Mouse (Mus musculus) limb, embryonic 11.5 days (tissue): Measurements from ENCODE around the gene Tek. TPM values are rescaled to one million over a fixed set of nuclear protein-coding genes. Genes with fewer than 3 reads are reported as not detected.

ENCODE experiments used
- ATAC-seq: fragments of 200-750 bp; cut with Nextera tagmentation; 2 replicates; pipeline ENCODE4 v1.8.0; 2017; ENCODE audit warnings: low read depth; ENCODE audit not compliant: insufficient number of reproducible peaks, low FRiP score, low TSS enrichment
- DNase-seq: peaks from one replicate; pipeline ENCODE4 v3.0.0-alpha.2; 2015; ENCODE audit warnings: low spot score
- H3K27ac ChIP-seq: fragments of 300-500 bp; sonication (generic); replicated peaks from 2 replicates; pipeline ENCODE4 v1.5.1; 2014; ENCODE audit warnings: low read depth, mild to moderate bottlenecking, low read length
- H3K27me3 ChIP-seq: fragments of 300-500 bp; sonication (generic); 2 replicates; pipeline ENCODE4 v1.6.1; 2014; ENCODE audit warnings: mild to moderate bottlenecking, low read length, mixed read lengths; ENCODE audit not compliant: control insufficient read depth, insufficient read depth
- H3K36me3 ChIP-seq: fragments of 300-500 bp; sonication (generic); 2 replicates; pipeline ENCODE4 v1.6.1; 2014; ENCODE audit warnings: mild to moderate bottlenecking, low read length, moderate library complexity, mixed read lengths; ENCODE audit not compliant: control insufficient read depth, insufficient read depth
- H3K4me1 ChIP-seq: fragments of 300-500 bp; sonication (generic); 2 replicates; pipeline ENCODE4 v1.6.1; 2014; ENCODE audit warnings: low read length, mixed read lengths; ENCODE audit not compliant: control insufficient read depth, insufficient read depth
- H3K4me2 ChIP-seq: fragments of 300-500 bp; sonication (generic); 2 replicates; pipeline ENCODE4 v1.6.1; 2014; ENCODE audit warnings: low read depth, mild to moderate bottlenecking, moderate library complexity; ENCODE audit not compliant: severe bottlenecking
- H3K4me3 ChIP-seq: fragments of 300-500 bp; sonication (generic); 2 replicates; pipeline ENCODE4 v1.5.1; 2014; ENCODE audit warnings: low read depth, low read length
- H3K9ac ChIP-seq: fragments of 300-500 bp; sonication (generic); 2 replicates; pipeline ENCODE4 v1.6.1; 2014; ENCODE audit warnings: mild to moderate bottlenecking, low read length
- H3K9me3 ChIP-seq: fragments of 300-500 bp; sonication (generic); 2 replicates; pipeline ENCODE4 v1.6.1; 2016; ENCODE audit warnings: low read length; ENCODE audit not compliant: control insufficient read depth
- WGBS: fragments of 180-500 bp; shearing (Covaris S2); extraction: QIAGEN DNeasy Blood & Tissue Kit; methylation state at CpG from one replicate; pipeline ENCODE4 v1.1.7; 2014; 5-methylcytosine and 5-hydroxymethylcytosine counted together
- polyA plus RNA-seq: library from polyadenylated mRNA; unstranded; fragments of >200 nt; fragmentation: Nextera tagmentation; extraction: Ambion mirVana; gene quantifications from 2 replicates; pipeline ENCODE4 v1.2.1, GENCODE M21; 2014

The Tek gene
- polyA plus RNA-seq, 1 experiment from 2014 or later, result 9.6 TPM

- ATAC-seq (no peak), DNase-seq (no peak)
- Histone ChIP-seq H3K36me3 (no peaks in the 10 kb centered on the region), H3K4me2 (no peak overlapping the region), H3K9me3 (no peaks in the 10 kb centered on the region; the same call in 1 of the 2 replicates), H3K4me3 (no peak overlapping the region), H3K27me3 (no peaks in the 10 kb centered on the region), H3K4me1 (no peaks in the 10 kb centered on the region), H3K27ac (no peak overlapping the region), H3K9ac (no peak overlapping the region)
- WGBS, result 27% methylated on average over 5 of the region's 5 CpGs
Measured at GRCm38 (mm10) chr4:94827429-94827828, 88.3 kb downstream of the Tek start.

GRCm38 (mm10) chr4:94829924-94830386, 90.9 kb downstream of the Tek start:
- no peak overlapping the region for H3K27ac ChIP-seq
- H3K9me3 ChIP-seq, result no peaks in the 10 kb centered on the region
- ATAC-seq (no peak), DNase-seq (no peak)
- no peak overlapping the region for H3K4me2 ChIP-seq
- no peaks in the 10 kb centered on the region for H3K4me1 ChIP-seq
- H3K36me3 ChIP-seq, result no peaks in the 10 kb centered on the region
- 60% methylated on average over 6 of the region's 6 CpGs for WGBS
- no peaks in the 10 kb centered on the region for H3K27me3 ChIP-seq
- no peak overlapping the region for H3K9ac ChIP-seq
- no peak overlapping the region for H3K4me3 ChIP-seq

GRCm38 (mm10) chr4:94837061-94837460, 98.0 kb downstream of the Tek start:
- Histone ChIP-seq H3K27ac (no peak overlapping the region), H3K27me3 (no peaks in the 10 kb centered on the region), H3K4me2 (no peak overlapping the region), H3K9ac (no peak overlapping the region), H3K4me3 (no peak overlapping the region), H3K9me3 (no peaks in the 10 kb centered on the region), H3K36me3 (no peaks in the 10 kb centered on the region), H3K4me1 (no peaks in the 10 kb centered on the region)
- ATAC-seq (no peak), DNase-seq (no peak)
- WGBS, result 76% methylated on average over 7 of the region's 7 CpGs

- Histone ChIP-seq H3K4me3 (no peak overlapping the region), H3K4me2 (no peak overlapping the region), H3K27me3 (no peaks in the 10 kb centered on the region), H3K9me3 (no peaks in the 10 kb centered on the region), H3K9ac (no peak overlapping the region), H3K4me1 (no peaks in the 10 kb centered on the region), H3K36me3 (no peaks in the 10 kb centered on the region), H3K27ac (no peak overlapping the region)
- ATAC-seq (no peak), DNase-seq (no peak)
- WGBS, result 89% methylated on average over 7 of the region's 7 CpGs
Measured at GRCm38 (mm10) chr4:94853301-94853700, 114.2 kb downstream of the Tek start.

- 87% methylated on average over 3 of the region's 3 CpGs for WGBS
- H3K36me3 ChIP-seq, result no peaks in the 10 kb centered on the region
- H3K4me2 ChIP-seq, result no peak overlapping the region
- H3K9ac ChIP-seq, result no peak overlapping the region
- no peak for DNase-seq
- H3K4me3 ChIP-seq, result no peak overlapping the region
- no peaks in the 10 kb centered on the region for H3K9me3 ChIP-seq
- H3K27me3 ChIP-seq, result no peaks in the 10 kb centered on the region
- H3K4me1 ChIP-seq, result no peaks in the 10 kb centered on the region
- H3K27ac ChIP-seq, result no peak overlapping the region
- no peak for ATAC-seq
Measured at GRCm38 (mm10) chr4:94854270-94854669, 115.2 kb downstream of the Tek start.

GRCm38 (mm10) chr4:94855201-94855600, 116.1 kb downstream of the Tek start:
- no peak overlapping the region for H3K4me3 ChIP-seq
- ATAC-seq (no peak), DNase-seq (no peak)
- H3K36me3 ChIP-seq, result no peaks in the 10 kb centered on the region
- no peaks in the 10 kb centered on the region for H3K27me3 ChIP-seq
- no peak overlapping the region for H3K9ac ChIP-seq
- no peak overlapping the region for H3K4me2 ChIP-seq
- no peaks in the 10 kb centered on the region for H3K9me3 ChIP-seq
- WGBS, result 84% methylated on average over 3 of the region's 3 CpGs
- H3K4me1 ChIP-seq, result no peaks in the 10 kb centered on the region
- no peak overlapping the region for H3K27ac ChIP-seq

GRCm38 (mm10) chr4:94900744-94901143, 161.7 kb downstream of the Tek start:
- H3K4me3 ChIP-seq, result no peak overlapping the region
- H3K36me3 ChIP-seq, result no peaks in the 10 kb centered on the region
- H3K9me3 ChIP-seq, result no peaks in the 10 kb centered on the region
- ATAC-seq (no peak), DNase-seq (no peak)
- no peak overlapping the region for H3K4me2 ChIP-seq
- no peaks in the 10 kb centered on the region for H3K4me1 ChIP-seq
- H3K27me3 ChIP-seq, result no peaks in the 10 kb centered on the region
- no peak overlapping the region for H3K27ac ChIP-seq
- no peak overlapping the region for H3K9ac ChIP-seq
- WGBS, result 28% methylated on average over 2 of the region's 2 CpGs

GRCm38 (mm10) chr4:94901780-94902179, 162.7 kb downstream of the Tek start:
- DNase-seq (no peak), ATAC-seq (no peak)
- no peak overlapping the region for H3K4me3 ChIP-seq
- no peaks in the 10 kb centered on the region for H3K9me3 ChIP-seq
- no peaks in the 10 kb centered on the region for H3K36me3 ChIP-seq
- H3K4me2 ChIP-seq, result no peak overlapping the region
- no peak overlapping the region for H3K9ac ChIP-seq
- 75% methylated on average over 3 of the region's 3 CpGs for WGBS
- H3K27ac ChIP-seq, result no peak overlapping the region
- H3K4me1 ChIP-seq, result no peaks in the 10 kb centered on the region
- no peaks in the 10 kb centered on the region for H3K27me3 ChIP-seq
